Mouse (Mus musculus): ENCODE results near the gene Htr1d. TPM values are rescaled to one million over a fixed set of nuclear protein-coding genes. Genes with fewer than 3 reads are reported as not detected.

Htr1d gene
- polyA plus RNA-seq, 1 experiment from 2014 or later: 0.75 TPM

- Histone ChIP-seq H3K27ac (peak within 1 kb of the TSS; percentile 95), H3K36me3 (no peaks in the 10 kb centered on the region), H3K27me3 (peaks cover 2% of the 10 kb centered on the region; the same call in 1 of the 2 replicates), H3K4me3 (peak within 1 kb of the TSS; percentile 93), H3K9me3 (no peaks in the 10 kb centered on the region), H3K9ac (peak within 1 kb of the TSS; percentile 92), H3K4me1 (peaks cover 20% of the 10 kb centered on the region), H3K4me2 (replicated peaks) (peak within 1 kb of the TSS; percentile 68)
- peak; percentile 79 for ATAC-seq (ENCODE audit: insufficient number of reproducible peaks, insufficient read depth, low FRiP score, low TSS enrichment)
- 2% methylated on average over 36 of the region's 36 CpGs for WGBS
Measured at GRCm38 (mm10) chr4:136469371-136469903, 46.1 kb downstream of the Htr1d start, which contains the start of gene Luzp1. Luzp1 (plus strand) TSS chr4:136469761.

GRCm38 (mm10) chr4:136469941-136470346 is 46.6 kb downstream of the Htr1d start:
- Histone ChIP-seq H3K36me3 (no peaks in the 10 kb centered on the region), H3K4me3 (peak overlapping the region; percentile 93), H3K27ac (peak overlapping the region; percentile 95), H3K4me1 (peaks cover 20% of the 10 kb centered on the region), H3K4me2 (replicated peaks) (peak overlapping the region; percentile 68), H3K9ac (peak overlapping the region; percentile 92), H3K9me3 (no peaks in the 10 kb centered on the region), H3K27me3 (no peaks in the 10 kb centered on the region; the same call in 1 of the 2 replicates)
- under 1% methylated on average over 42 of the region's 55 CpGs for whole genome bisulfite sequencing
- peak; percentile 73 for ATAC-seq (ENCODE audit: insufficient number of reproducible peaks, insufficient read depth, low FRiP score, low TSS enrichment)

GRCm38 (mm10) chr4:136470347-136471071 is 47.2 kb downstream of the Htr1d start:
- H3K4me1 ChIP-seq: peaks cover 20% of the 10 kb centered on the region
- H3K27me3 ChIP-seq: no peaks in the 10 kb centered on the region
- H3K36me3 ChIP-seq: no peaks in the 10 kb centered on the region
- H3K9me3 ChIP-seq: no peaks in the 10 kb centered on the region
- WGBS: 1% methylated on average over 56 of the region's 58 CpGs
- ATAC-seq (ENCODE audit: insufficient number of reproducible peaks, insufficient read depth, low FRiP score, low TSS enrichment): peak; percentile 29; the same call in 1 of the 2 replicates
- peak overlapping the region; percentile 68 for H3K4me2 ChIP-seq (replicated peaks)
- H3K9ac ChIP-seq: peak overlapping the region; percentile 92
- peak overlapping the region; percentile 95 for H3K27ac ChIP-seq
- H3K4me3 ChIP-seq: peak overlapping the region; percentile 93

- Histone ChIP-seq H3K36me3 (no peaks in the 10 kb centered on the region), H3K27ac (no peak overlapping the region), H3K4me2 (replicated peaks) (no peak overlapping the region), H3K4me3 (no peak overlapping the region), H3K4me1 (peaks cover 7% of the 10 kb centered on the region), H3K9ac (no peak overlapping the region), H3K9me3 (no peaks in the 10 kb centered on the region), H3K27me3 (no peaks in the 10 kb centered on the region)
- WGBS: 100% methylated on average over 1 of the region's 1 CpGs
- ATAC-seq (ENCODE audit: insufficient number of reproducible peaks, insufficient read depth, low FRiP score, low TSS enrichment): no peak
Measured at GRCm38 (mm10) chr4:136476692-136477091, 53.4 kb downstream of the Htr1d start.

GRCm38 (mm10) chr4:136486549-136486948 is 63.2 kb downstream of the Htr1d start:
- WGBS: 85% methylated on average over 2 of the region's 2 CpGs
- H3K4me3 ChIP-seq: no peak overlapping the region
- H3K36me3 ChIP-seq: no peaks in the 10 kb centered on the region
- H3K4me1 ChIP-seq: no peaks in the 10 kb centered on the region
- ATAC-seq (ENCODE audit: insufficient number of reproducible peaks, insufficient read depth, low FRiP score, low TSS enrichment): no peak
- H3K9me3 ChIP-seq: no peaks in the 10 kb centered on the region
- H3K27me3 ChIP-seq: no peaks in the 10 kb centered on the region
- H3K9ac ChIP-seq: no peak overlapping the region
- no peak overlapping the region for H3K27ac ChIP-seq
- no peak overlapping the region for H3K4me2 ChIP-seq (replicated peaks)

Other genes with a start within 250 kb of the Htr1d start
- gene Asap3, start 217.2 kb upstream of the Htr1d start, polyA plus RNA-seq (2016; fragmentation: Nextera tagmentation; extraction: Ambion mirVana): 13.1 and 13.3 TPM in 2 replicates
- 2.9 and 4.1 TPM in 2 replicates for gene Tcea3, start 175.8 kb upstream of the Htr1d start, polyA plus RNA-seq (2016; fragmentation: Nextera tagmentation; extraction: Ambion mirVana)
- gene Zfp46, start 138.8 kb upstream of the Htr1d start, polyA plus RNA-seq (2016; fragmentation: Nextera tagmentation; extraction: Ambion mirVana): 28.5 and 28.8 TPM in 2 replicates
- 230 and 253 TPM in 2 replicates for gene Hnrnpr, start 112.6 kb upstream of the Htr1d start, polyA plus RNA-seq (2016; fragmentation: Nextera tagmentation; extraction: Ambion mirVana)
- 0.09 and 0.34 TPM in 2 replicates for gene 6030445D17Rik, start 38.7 kb downstream of the Htr1d start, polyA plus RNA-seq (2016; fragmentation: Nextera tagmentation; extraction: Ambion mirVana)
- 124 and 127 TPM in 2 replicates for gene Luzp1, start 46.2 kb downstream of the Htr1d start, polyA plus RNA-seq (2016; fragmentation: Nextera tagmentation; extraction: Ambion mirVana)
- gene Kdm1a, start 179.2 kb downstream of the Htr1d start, polyA plus RNA-seq (2016; fragmentation: Nextera tagmentation; extraction: Ambion mirVana): 76.9 and 79.9 TPM in 2 replicates
- gene Tex46, start 186.9 kb downstream of the Htr1d start, polyA plus RNA-seq (2016; fragmentation: Nextera tagmentation; extraction: Ambion mirVana): not detected in 2 replicates
- not detected in 2 replicates for gene Lactbl1, start 199.1 kb downstream of the Htr1d start, polyA plus RNA-seq (2016; fragmentation: Nextera tagmentation; extraction: Ambion mirVana)